Mouse (Mus musculus): ENCODE results near the gene Tns1.

DNA sequence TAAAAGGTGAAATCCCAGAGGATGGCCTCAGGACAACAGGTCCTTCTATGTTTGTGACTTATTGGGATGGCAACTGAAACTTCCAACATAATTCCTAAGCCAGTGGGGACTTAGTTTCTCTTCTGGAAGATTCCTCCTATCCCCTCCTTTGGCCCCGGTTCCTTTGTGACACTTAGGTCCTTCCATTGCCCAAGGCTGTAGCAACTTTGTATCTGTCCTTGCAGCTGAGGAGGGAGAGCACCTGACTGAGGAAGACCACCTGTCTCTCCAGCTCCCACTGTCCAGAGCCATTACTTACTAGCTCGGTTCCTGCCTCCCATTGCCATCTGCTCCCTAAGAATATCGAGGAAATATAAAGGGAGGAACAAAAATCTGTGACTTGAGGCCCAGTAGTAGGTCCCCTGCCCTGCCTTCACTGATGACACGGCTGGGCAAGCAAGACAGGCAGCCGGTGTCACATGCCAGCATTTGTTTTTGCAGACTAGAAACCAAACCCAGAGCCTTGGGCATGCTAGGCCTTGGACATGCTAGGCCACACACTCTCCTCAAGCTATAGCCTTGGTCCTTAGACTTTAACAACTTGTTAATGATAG, 160.0 kb downstream of the Tns1 start:
- TF ChIP-seq CTCF (IDR thresholded peaks at IDR 0.05; ENCODE audit: control insufficient read depth, insufficient read depth, insufficient read length) (no peak), MAX (IDR thresholded peaks at IDR 0.05) (no peak), USF1 (IDR thresholded peaks at IDR 0.05; ENCODE audit: low read depth) (no peak), FOSL1 (IDR thresholded peaks at IDR 0.05; ENCODE audit: insufficient read depth, low read length, poor library complexity, severe bottlenecking) (no peak)

Data from C2C12 (cell line).